Mouse (Mus musculus) lung, postnatal 0 days (tissue): Measurements from ENCODE around the gene Pde6d. TPM values are rescaled to one million over a fixed set of nuclear protein-coding genes. Genes with fewer than 3 reads are reported as not detected.

Experiments used
- ATAC-seq: fragments of 200-750 bp; cut with Nextera tagmentation; 2 replicates; pipeline ENCODE4 v1.8.0; 2017; ENCODE audit warnings: moderate library complexity
- DNase-seq: peaks from one replicate; pipeline ENCODE4 v3.0.0-alpha.2; 2016; ENCODE audit warnings: low spot score
- H3K27ac ChIP-seq: fragments of 300-500 bp; sonication (generic); 2 replicates; pipeline ENCODE4 v1.5.1; 2014; ENCODE audit warnings: antibody characterized with exemption, mild to moderate bottlenecking, low read length, mixed read lengths
- H3K27me3 ChIP-seq: fragments of 300-500 bp; sonication (generic); replicated peaks from 2 replicates; pipeline ENCODE4 v1.6.1; 2014; ENCODE audit warnings: low read length, mixed read lengths; ENCODE audit not compliant: insufficient read depth
- H3K36me3 ChIP-seq: fragments of 300-500 bp; sonication (generic); 2 replicates; pipeline ENCODE4 v1.6.1; 2014; ENCODE audit warnings: low read length, mixed read lengths; ENCODE audit not compliant: insufficient read depth
- H3K4me1 ChIP-seq: fragments of 300-500 bp; sonication (generic); 2 replicates; pipeline ENCODE4 v1.6.1; 2014; ENCODE audit warnings: antibody characterized with exemption, low read depth, low read length, mixed read lengths; ENCODE audit not compliant: insufficient read depth
- H3K4me2 ChIP-seq: fragments of 300-500 bp; sonication (generic); replicated peaks from 2 replicates; pipeline ENCODE4 v1.6.1; 2014; ENCODE audit warnings: low read depth, mild to moderate bottlenecking, low read length, moderate library complexity, mixed read lengths
- H3K4me3 ChIP-seq: fragments of 300-500 bp; sonication (generic); 2 replicates; pipeline ENCODE4 v1.5.1; 2014; ENCODE audit warnings: low read depth, low read length
- H3K9ac ChIP-seq: fragments of 300-500 bp; sonication (generic); replicated peaks from 2 replicates; pipeline ENCODE4 v1.6.1; 2014; ENCODE audit warnings: low read depth, mild to moderate bottlenecking
- H3K9me3 ChIP-seq: fragments of 300-500 bp; sonication (generic); 2 replicates; pipeline ENCODE4 v1.6.1; 2016; ENCODE audit warnings: low read length, mixed read lengths
- CTCF ChIP-seq: IDR thresholded peaks from 2 replicates; pipeline ENCODE4 v1.5.1; 2016; ENCODE audit warnings: antibody characterized with exemption, mild to moderate bottlenecking
- EP300 ChIP-seq: IDR thresholded peaks from 2 replicates; pipeline ENCODE4 v1.6.1; 2016; ENCODE audit warnings: antibody characterized with exemption, mild to moderate bottlenecking, control low read depth
- WGBS: fragments of 180-500 bp; shearing (Covaris S2); extraction: QIAGEN DNeasy Blood & Tissue Kit; methylation state at CpG from one replicate; pipeline ENCODE4 v1.1.7; 2014; 5-methylcytosine and 5-hydroxymethylcytosine counted together
- polyA plus RNA-seq: library from polyadenylated mRNA; unstranded; fragments of >200 nt; fragmentation: Nextera tagmentation; extraction: Ambion mirVana; gene quantifications from 2 replicates; pipeline ENCODE4 v1.2.1, GENCODE M21; 2015

Pde6d gene
- polyA plus RNA-seq, 1 experiment from 2014 or later: 43.4 TPM

GRCm38 (mm10) chr1:86596512-86596911 is 14.1 kb upstream of the Pde6d start:
- Histone ChIP-seq H3K9me3 (no peaks in the 10 kb centered on the region), H3K9ac (no peak overlapping the region), H3K4me3 (no peak overlapping the region), H3K4me1 (no peaks in the 10 kb centered on the region), H3K4me2 (no peak overlapping the region), H3K27me3 (no peaks in the 10 kb centered on the region), H3K27ac (no peak overlapping the region), H3K36me3 (peaks cover 22% of the 10 kb centered on the region; the same call in 1 of the 2 replicates)
- ATAC-seq (no peak), DNase-seq (no peak)
- 94% methylated on average over 6 of the region's 6 CpGs for WGBS
- TF ChIP-seq EP300 (no peak), CTCF (no peak)

- Histone ChIP-seq H3K4me3 (no peak overlapping the region), H3K27me3 (no peaks in the 10 kb centered on the region), H3K9me3 (no peaks in the 10 kb centered on the region), H3K4me2 (no peak overlapping the region), H3K9ac (no peak overlapping the region), H3K36me3 (peaks cover 15% of the 10 kb centered on the region; the same call in 1 of the 2 replicates), H3K4me1 (no peaks in the 10 kb centered on the region), H3K27ac (peak overlapping the region; percentile 70; the same call in 1 of the 2 replicates)
- ATAC-seq: peak; percentile 98
- WGBS: 56% methylated on average over 6 of the region's 6 CpGs
- DNase-seq: peak; percentile 88
- TF ChIP-seq CTCF (no peak), EP300 (no peak)
These were observed 12.9 kb upstream of the Pde6d start for GRCm38 (mm10) chr1:86595315-86595714.

GRCm38 (mm10) chr1:86594539-86594938 is 12.1 kb upstream of the Pde6d start:
- Histone ChIP-seq H3K36me3 (peaks cover 15% of the 10 kb centered on the region; the same call in 1 of the 2 replicates), H3K4me3 (no peak overlapping the region), H3K9me3 (no peaks in the 10 kb centered on the region), H3K4me2 (no peak overlapping the region), H3K27me3 (no peaks in the 10 kb centered on the region), H3K4me1 (no peaks in the 10 kb centered on the region), H3K27ac (0 out of 2 replicates have a peak overlapping the region, but pooled peaks have one; percentile 1), H3K9ac (no peak overlapping the region)
- DNase-seq: no peak
- ATAC-seq: no peak
- TF ChIP-seq CTCF: no peak
- no peak for TF ChIP-seq EP300
- 88% methylated on average over 7 of the region's 7 CpGs for WGBS

- 0% methylated on average over 26 of the region's 26 CpGs for WGBS
- H3K36me3 ChIP-seq: no peaks in the 10 kb centered on the region; the same call in 1 of the 2 replicates
- TF ChIP-seq CTCF (no peak), EP300 (no peak)
- H3K4me2 ChIP-seq: peak overlapping the region; percentile 83
- H3K4me1 ChIP-seq: peaks cover 5% of the 10 kb centered on the region; the same call in 1 of the 2 replicates
- H3K9me3 ChIP-seq: no peaks in the 10 kb centered on the region
- peak overlapping the region; percentile 60 for H3K9ac ChIP-seq
- peak; percentile 9; the same call in 1 of the 2 replicates for ATAC-seq
- no peaks in the 10 kb centered on the region for H3K27me3 ChIP-seq
- peak overlapping the region; percentile 87 for H3K4me3 ChIP-seq
- peak; percentile 78 for DNase-seq
- peak overlapping the region; percentile 51; the same call in 1 of the 2 replicates for H3K27ac ChIP-seq
These were observed 4.6 kb upstream of the Pde6d start for GRCm38 (mm10) chr1:86586992-86587391.

- no peaks in the 10 kb centered on the region for H3K9me3 ChIP-seq
- H3K4me3 ChIP-seq: no peak overlapping the region
- H3K27ac ChIP-seq: no peak overlapping the region
- H3K4me2 ChIP-seq: no peak overlapping the region
- H3K27me3 ChIP-seq: no peaks in the 10 kb centered on the region
- H3K9ac ChIP-seq: no peak overlapping the region
- 33% methylated on average over 2 of the region's 2 CpGs for WGBS
- H3K4me1 ChIP-seq: peaks cover 8% of the 10 kb centered on the region; the same call in 1 of the 2 replicates
- ATAC-seq (no peak), DNase-seq (peak; percentile 13)
- no peaks in the 10 kb centered on the region for H3K36me3 ChIP-seq
- TF ChIP-seq CTCF: no peak
- TF ChIP-seq EP300: no peak
These were observed 1.3 kb upstream of the Pde6d start for GRCm38 (mm10) chr1:86583709-86584108.

- no peaks in the 10 kb centered on the region for H3K9me3 ChIP-seq
- DNase-seq (peak; percentile 19), ATAC-seq (peak; percentile 79)
- H3K27ac ChIP-seq: peak overlapping the region; percentile 40; the same call in 1 of the 2 replicates
- H3K9ac ChIP-seq: peak overlapping the region; percentile 65
- no peaks in the 10 kb centered on the region for H3K36me3 ChIP-seq
- peak overlapping the region; percentile 81 for H3K4me2 ChIP-seq
- H3K4me3 ChIP-seq: peak overlapping the region; percentile 78
- peaks cover 5% of the 10 kb centered on the region; the same call in 1 of the 2 replicates for H3K4me1 ChIP-seq
- WGBS: 1% methylated on average over 28 of the region's 38 CpGs
- no peak for TF ChIP-seq CTCF
- no peaks in the 10 kb centered on the region for H3K27me3 ChIP-seq
These were observed 558 bp downstream of the Pde6d start for GRCm38 (mm10) chr1:86581692-86582450.
